Mouse (Mus musculus) stomach, postnatal 0 days (tissue): Measurements from ENCODE around the gene Atxn1.

Experiments
- CTCF ChIP-seq: IDR thresholded peaks from 2 replicates; pipeline ENCODE4 v1.5.1; 2016; ENCODE audit warnings: antibody characterized with exemption, low read depth, mild to moderate bottlenecking, moderate library complexity
- EP300 ChIP-seq: optimal IDR thresholded peaks from 2 replicates; pipeline ENCODE3; 2016; ENCODE audit warnings: antibody characterized with exemption

DNA sequence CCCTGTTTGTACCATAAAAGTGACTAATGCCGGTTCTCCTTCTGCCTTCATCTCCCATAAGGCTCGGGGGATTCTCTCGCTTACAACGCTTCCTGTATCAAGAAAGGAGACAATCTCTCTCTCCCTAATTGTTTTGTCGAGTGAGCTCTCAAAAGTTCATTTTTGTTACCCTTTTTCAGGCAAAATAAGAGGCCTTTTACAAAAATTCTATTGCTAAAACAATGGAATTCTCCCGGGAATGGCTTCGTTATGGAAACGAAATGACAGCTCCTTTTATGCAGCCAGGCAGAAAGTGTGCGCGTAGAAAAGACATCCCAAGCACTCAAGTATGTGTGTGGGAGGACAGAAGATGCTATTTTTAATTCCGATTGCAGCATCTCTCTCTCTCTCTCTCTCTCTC lies 255.4 kb downstream of the Atxn1 start:
- TF ChIP-seq CTCF (no peak), EP300 (no peak)
